Mouse (Mus musculus): ENCODE data around the gene Nlrc5.

GRCm38 (mm10) chr8:94434958-94435357 is 802 bp downstream of the Nlrc5 start:
- TF ChIP-seq CTCF (IDR thresholded peaks at IDR 0.05; ENCODE audit: low read depth, low read length) (no peak), POLR2A (IDR thresholded peaks at IDR 0.05; ENCODE audit: extremely low read depth, insufficient read depth, low read length) (no peak)

Data from liver, adult 2 months (tissue).